Mouse (Mus musculus) thymus, postnatal 10 days (tissue): ENCODE results near the gene Bud31.
"Not testable (repeated sequence)": the region's sequence is repeated elsewhere in the genome, so short reads cannot be mapped to it uniquely, and the experiment has no call there.

Source experiments
- DNase-seq, 2 experiments: peaks; one replicate each; pipeline ENCODE4 v3.0.0; 2021; ENCODE audit warnings: low spot score in 2 of 2

The Bud31 gene

GRCm38 (mm10) chr5:145126580-145126979 lies 13.6 kb upstream of the Bud31 start:
- no peak for DNase-seq

- DNase-seq, result no peak
Observed at GRCm38 (mm10) chr5:145129124-145129523, 11.0 kb upstream of the Bud31 start.

- not testable (repeated sequence) for DNase-seq
Observed at GRCm38 (mm10) chr5:145129773-145130172, 10.4 kb upstream of the Bud31 start.

GRCm38 (mm10) chr5:145130191-145130590 lies 10.0 kb upstream of the Bud31 start:
- DNase-seq, result no peak

- DNase-seq, result no peak
Observed at GRCm38 (mm10) chr5:145130995-145131394, 9.2 kb upstream of the Bud31 start.

GRCm38 (mm10) chr5:145133275-145133674 lies 6.9 kb upstream of the Bud31 start:
- DNase-seq, result not testable (repeated sequence)

GRCm38 (mm10) chr5:145138836-145139235 lies 1.3 kb upstream of the Bud31 start:
- DNase-seq, result no peak

GRCm38 (mm10) chr5:145140611-145141010 lies 449 bp downstream of the Bud31 start:
- DNase-seq, result peak in 1 of 2 experiments; percentile 18

- no peak for DNase-seq
Observed at GRCm38 (mm10) chr5:145147748-145148147, 7.6 kb downstream of the Bud31 start.

GRCm38 (mm10) chr5:145149294-145149693 lies 9.1 kb downstream of the Bud31 start:
- no peak for DNase-seq

GRCm38 (mm10) chr5:145152690-145153089 lies 12.5 kb downstream of the Bud31 start:
- DNase-seq, result no peak

- DNase-seq, result no peak
Observed at GRCm38 (mm10) chr5:145161361-145161760, 21.2 kb downstream of the Bud31 start.

- DNase-seq, result no peak
Observed at GRCm38 (mm10) chr5:145164710-145165109, 24.5 kb downstream of the Bud31 start.

- no peak for DNase-seq
Observed at GRCm38 (mm10) chr5:145165184-145165583, 25.0 kb downstream of the Bud31 start.

GRCm38 (mm10) chr5:145166536-145167305 lies 26.6 kb downstream of the Bud31 start, which contains the start of the genes Ptcd1 and Cpsf4:
TSS of gene Ptcd1 (minus strand) at chr5:145167108.
TSS of gene Cpsf4 (plus strand) at chr5:145167213.
- peak; percentile 96 for DNase-seq

- no peak for DNase-seq
Observed at GRCm38 (mm10) chr5:145167306-145167661, 27.1 kb downstream of the Bud31 start.

GRCm38 (mm10) chr5:145178461-145178980 lies 38.4 kb downstream of the Bud31 start:
- DNase-seq, result no peak

GRCm38 (mm10) chr5:145185244-145185643 lies 45.1 kb downstream of the Bud31 start:
- no peak for DNase-seq

- DNase-seq, result no peak
Observed at GRCm38 (mm10) chr5:145189416-145189815, 49.3 kb downstream of the Bud31 start.

GRCm38 (mm10) chr5:145190373-145190772 lies 50.2 kb downstream of the Bud31 start:
- DNase-seq, result no peak

- peak; percentile 74 to 76 for DNase-seq
Observed at GRCm38 (mm10) chr5:145190875-145191798, 51.0 kb downstream of the Bud31 start.

GRCm38 (mm10) chr5:145191962-145192361 lies 51.8 kb downstream of the Bud31 start, which contains the start of gene Atp5j2:
TSS of gene Atp5j2 (minus strand) at chr5:145192062.
- DNase-seq, result no peak
